Mouse (Mus musculus) adrenal gland, postnatal 4 days (tissue): ENCODE measurements around the gene Ostf1. TPM values are rescaled to one million over a fixed set of nuclear protein-coding genes. Genes with fewer than 3 reads are reported as not detected.
"Not testable (repeated sequence)": the region's sequence is repeated elsewhere in the genome, so short reads cannot be mapped to it uniquely, and the experiment has no call there.

Experiments used
- DNase-seq, 2 experiments: peaks; one replicate each; pipeline ENCODE4 v3.0.0; 2021 to 2022; ENCODE audit warnings: low spot score in 2 of 2, mixed read lengths in 2 of 2
- total RNA-seq, 2 experiments: library from RNA; stranded (reverse); gene quantifications; 2 replicates each; pipeline ENCODE4 v1.2.3; 2021

Ostf1 gene
- total RNA-seq, 2 experiments from 2014 or later: 76.7 to 76.9 TPM

GRCm38 (mm10) chr19:18600611-18601010 is 31.0 kb downstream of the Ostf1 start:
- DNase-seq: no peak

- no peak for DNase-seq
Measured at GRCm38 (mm10) chr19:18599650-18600049, 32.0 kb downstream of the Ostf1 start.

GRCm38 (mm10) chr19:18599051-18599450 is 32.6 kb downstream of the Ostf1 start:
- no peak for DNase-seq

GRCm38 (mm10) chr19:18598265-18598926 is 33.2 kb downstream of the Ostf1 start:
- DNase-seq: no peak

- DNase-seq: no peak
Measured at GRCm38 (mm10) chr19:18597772-18598171, 33.9 kb downstream of the Ostf1 start.

GRCm38 (mm10) chr19:18596876-18597275 is 34.7 kb downstream of the Ostf1 start:
- DNase-seq: no peak

- DNase-seq: no peak
Measured at GRCm38 (mm10) chr19:18593722-18594121, 37.9 kb downstream of the Ostf1 start.

- DNase-seq: no peak
Measured at GRCm38 (mm10) chr19:18592919-18593318, 38.7 kb downstream of the Ostf1 start.

- DNase-seq: no peak
Measured at GRCm38 (mm10) chr19:18590942-18591354, 40.7 kb downstream of the Ostf1 start.

GRCm38 (mm10) chr19:18590234-18590633 is 41.4 kb downstream of the Ostf1 start:
- no peak for DNase-seq

GRCm38 (mm10) chr19:18589276-18589675 is 42.3 kb downstream of the Ostf1 start:
- no peak for DNase-seq

- DNase-seq: not testable (repeated sequence)
Measured at GRCm38 (mm10) chr19:18588801-18589200, 42.8 kb downstream of the Ostf1 start.

GRCm38 (mm10) chr19:18588243-18588642 is 43.4 kb downstream of the Ostf1 start:
- DNase-seq: no peak

GRCm38 (mm10) chr19:18587118-18587517 is 44.5 kb downstream of the Ostf1 start:
- DNase-seq: no peak

GRCm38 (mm10) chr19:18584621-18585020 is 47.0 kb downstream of the Ostf1 start:
- DNase-seq: no peak

- no peak for DNase-seq
Measured at GRCm38 (mm10) chr19:18583706-18584105, 47.9 kb downstream of the Ostf1 start.

GRCm38 (mm10) chr19:18582887-18583286 is 48.7 kb downstream of the Ostf1 start:
- DNase-seq: no peak

GRCm38 (mm10) chr19:18582226-18582625 is 49.4 kb downstream of the Ostf1 start:
- no peak for DNase-seq

GRCm38 (mm10) chr19:18581046-18581445 is 50.6 kb downstream of the Ostf1 start:
- no peak for DNase-seq

GRCm38 (mm10) chr19:18579012-18579358 is 52.6 kb downstream of the Ostf1 start:
- no peak for DNase-seq

- DNase-seq: no peak
Measured at GRCm38 (mm10) chr19:18578216-18579011, 53.2 kb downstream of the Ostf1 start.

- no peak for DNase-seq
Measured at GRCm38 (mm10) chr19:18577348-18577747, 54.3 kb downstream of the Ostf1 start.

- DNase-seq: no peak
Measured at GRCm38 (mm10) chr19:18575891-18576290, 55.7 kb downstream of the Ostf1 start.
